Mouse (Mus musculus): ENCODE measurements around the gene Ift22. TPM values are rescaled to one million over a fixed set of nuclear protein-coding genes. Genes with fewer than 3 reads are reported as not detected.

Ift22 gene
- polyA plus RNA-seq, 2 experiments, result 2.5 to 9.9 TPM

GRCm38 (mm10) chr5:136960053-136960452 lies 52.1 kb downstream of the Ift22 start:
- Histone ChIP-seq H3K27me3 (ENCODE audit: control insufficient read depth, insufficient read depth, low read length) (no peaks in the 10 kb centered on the region), H3K4me1 (replicated peaks; ENCODE audit: control insufficient read depth in 2 of 2, insufficient read depth in 2 of 2, low read length in 1 of 2) (peaks cover 25 to 26% of the 10 kb centered on the region in 2 experiments), H3K4me3 (ENCODE audit: insufficient read depth in 1 of 2, low read depth in 2 of 2, low read length in 2 of 2) (no peak overlapping the region), H3K36me3 (replicated peaks; ENCODE audit: control insufficient read depth, insufficient read depth, low read depth) (peaks cover 13% of the 10 kb centered on the region), H3K9me3 (ENCODE audit: control insufficient read depth, low read length) (no peaks in the 10 kb centered on the region), H3K4me2 (ENCODE audit: low read depth) (no peak overlapping the region), H3K9ac (replicated peaks) (no peak overlapping the region), H3K27ac (no peak overlapping the region)
- no peak for DNase-seq (ENCODE audit: low read depth in 3 of 3, low spot score in 3 of 3)
- 80% methylated on average over 6 of the region's 6 CpGs for WGBS (ENCODE audit: insufficient replicate concordance)
- no peak for ATAC-seq (ENCODE audit: insufficient read depth)
- TF ChIP-seq CTCF (IDR thresholded peaks at IDR 0.05; ENCODE audit: low read depth), result no peak
- no peak for TF ChIP-seq EP300 (IDR thresholded peaks at IDR 0.05; ENCODE audit: low read depth)

- Histone ChIP-seq H3K27me3 (ENCODE audit: control insufficient read depth, insufficient read depth, low read length) (no peaks in the 10 kb centered on the region), H3K4me2 (ENCODE audit: low read depth) (peak overlapping the region; percentile 90), H3K9me3 (ENCODE audit: control insufficient read depth, low read length) (no peaks in the 10 kb centered on the region), H3K36me3 (replicated peaks; ENCODE audit: control insufficient read depth, insufficient read depth, low read depth) (peaks cover 19% of the 10 kb centered on the region), H3K4me3 (ENCODE audit: insufficient read depth in 1 of 2, low read depth in 2 of 2, low read length in 2 of 2) (peak overlapping the region; percentile 80 to 82), H3K27ac (peak overlapping the region; percentile 86), H3K4me1 (replicated peaks; ENCODE audit: control insufficient read depth in 2 of 2, insufficient read depth in 2 of 2, low read length in 1 of 2) (peaks cover 39 to 40% of the 10 kb centered on the region in 2 experiments), H3K9ac (replicated peaks) (peak overlapping the region; percentile 93)
- DNase-seq (ENCODE audit: low read depth in 3 of 3, low spot score in 3 of 3) (no peak), ATAC-seq (ENCODE audit: insufficient read depth) (no peak)
- 31% methylated on average over 5 of the region's 5 CpGs for WGBS (ENCODE audit: insufficient replicate concordance)
- TF ChIP-seq CTCF (IDR thresholded peaks at IDR 0.05; ENCODE audit: low read depth) (no peak), EP300 (IDR thresholded peaks at IDR 0.05; ENCODE audit: low read depth) (no peak)
Measured at GRCm38 (mm10) chr5:136961334-136961982, 53.5 kb downstream of the Ift22 start.

GRCm38 (mm10) chr5:136961983-136962461 lies 54.1 kb downstream of the Ift22 start:
- WGBS (ENCODE audit: insufficient replicate concordance), result under 1% methylated on average over 20 of the region's 20 CpGs
- H3K9ac ChIP-seq (replicated peaks), result peak overlapping the region; percentile 93
- H3K36me3 ChIP-seq (replicated peaks; ENCODE audit: control insufficient read depth, insufficient read depth, low read depth), result peaks cover 20% of the 10 kb centered on the region
- no peaks in the 10 kb centered on the region for H3K27me3 ChIP-seq (ENCODE audit: control insufficient read depth, insufficient read depth, low read length)
- peak overlapping the region; percentile 80 to 82 for H3K4me3 ChIP-seq (ENCODE audit: insufficient read depth in 1 of 2, low read depth in 2 of 2, low read length in 2 of 2)
- H3K4me1 ChIP-seq (replicated peaks; ENCODE audit: control insufficient read depth in 2 of 2, insufficient read depth in 2 of 2, low read length in 1 of 2), result peaks cover 43 to 45% of the 10 kb centered on the region in 2 experiments
- TF ChIP-seq CTCF (IDR thresholded peaks at IDR 0.05; ENCODE audit: low read depth), result no peak
- no peak for TF ChIP-seq EP300 (IDR thresholded peaks at IDR 0.05; ENCODE audit: low read depth)
- DNase-seq (ENCODE audit: low read depth in 3 of 3, low spot score in 3 of 3) (peak; percentile 79 to 86 (median 80)), ATAC-seq (ENCODE audit: insufficient read depth) (peak; percentile 84)
- H3K27ac ChIP-seq, result peak overlapping the region; percentile 86
- no peaks in the 10 kb centered on the region for H3K9me3 ChIP-seq (ENCODE audit: control insufficient read depth, low read length)
- H3K4me2 ChIP-seq (ENCODE audit: low read depth), result peak overlapping the region; percentile 90

- peak overlapping the region; percentile 80 to 82 for H3K4me3 ChIP-seq (ENCODE audit: insufficient read depth in 1 of 2, low read depth in 2 of 2, low read length in 2 of 2)
- H3K27ac ChIP-seq, result peak overlapping the region; percentile 86
- H3K4me1 ChIP-seq (replicated peaks; ENCODE audit: control insufficient read depth in 2 of 2, insufficient read depth in 2 of 2, low read length in 1 of 2), result peaks cover 43 to 45% of the 10 kb centered on the region in 2 experiments
- ATAC-seq (ENCODE audit: insufficient read depth) (peak; percentile 63), DNase-seq (ENCODE audit: low read depth in 3 of 3, low spot score in 3 of 3) (peak; percentile 73 to 76 (median 75))
- H3K36me3 ChIP-seq (replicated peaks; ENCODE audit: control insufficient read depth, insufficient read depth, low read depth), result peaks cover 20% of the 10 kb centered on the region
- peak overlapping the region; percentile 90 for H3K4me2 ChIP-seq (ENCODE audit: low read depth)
- H3K9ac ChIP-seq (replicated peaks), result peak overlapping the region; percentile 93
- no peaks in the 10 kb centered on the region for H3K27me3 ChIP-seq (ENCODE audit: control insufficient read depth, insufficient read depth, low read length)
- 1% methylated on average over 10 of the region's 10 CpGs for WGBS (ENCODE audit: insufficient replicate concordance)
- TF ChIP-seq CTCF (IDR thresholded peaks at IDR 0.05; ENCODE audit: low read depth) (peak; percentile 99), EP300 (IDR thresholded peaks at IDR 0.05; ENCODE audit: low read depth) (no peak)
- H3K9me3 ChIP-seq (ENCODE audit: control insufficient read depth, low read length), result no peaks in the 10 kb centered on the region
Measured at GRCm38 (mm10) chr5:136962501-136962900, 54.6 kb downstream of the Ift22 start.

GRCm38 (mm10) chr5:136962966-136963540 lies 55.1 kb downstream of the Ift22 start:
- H3K27ac ChIP-seq, result peak overlapping the region; percentile 86
- H3K9me3 ChIP-seq (ENCODE audit: control insufficient read depth, low read length), result no peaks in the 10 kb centered on the region
- ATAC-seq (ENCODE audit: insufficient read depth) (no peak), DNase-seq (ENCODE audit: low read depth in 3 of 3, low spot score in 3 of 3) (no peak)
- H3K4me2 ChIP-seq (ENCODE audit: low read depth), result peak overlapping the region; percentile 90
- H3K9ac ChIP-seq (replicated peaks), result peak overlapping the region; percentile 93
- no peak for TF ChIP-seq CTCF (IDR thresholded peaks at IDR 0.05; ENCODE audit: low read depth)
- TF ChIP-seq EP300 (IDR thresholded peaks at IDR 0.05; ENCODE audit: low read depth), result no peak
- 67% methylated on average over 8 of the region's 8 CpGs for WGBS (ENCODE audit: insufficient replicate concordance)
- no peaks in the 10 kb centered on the region for H3K27me3 ChIP-seq (ENCODE audit: control insufficient read depth, insufficient read depth, low read length)
- H3K4me3 ChIP-seq (ENCODE audit: insufficient read depth in 1 of 2, low read depth in 2 of 2, low read length in 2 of 2), result peak overlapping the region; percentile 80 to 82
- peaks cover 43 to 45% of the 10 kb centered on the region in 2 experiments for H3K4me1 ChIP-seq (replicated peaks; ENCODE audit: control insufficient read depth in 2 of 2, insufficient read depth in 2 of 2, low read length in 1 of 2)
- H3K36me3 ChIP-seq (replicated peaks; ENCODE audit: control insufficient read depth, insufficient read depth, low read depth), result peaks cover 20% of the 10 kb centered on the region

Other genes starting within 250 kb of the Ift22 start
- not detected in 2 replicates for gene Myl10, start 215.0 kb upstream of the Ift22 start, polyA plus RNA-seq (2012; rRNA removed)
- not detected in 2 replicates for gene Myl10, start 215.0 kb upstream of the Ift22 start, polyA plus RNA-seq (2014; fragmentation: Nextera tagmentation; extraction: Ambion mirVana)
- 0.10 and 0.18 TPM in 2 replicates for gene Col26a1, start 24.9 kb upstream of the Ift22 start, polyA plus RNA-seq (2012; rRNA removed)
- 0.06 and 0.10 TPM in 2 replicates for gene Col26a1, start 24.9 kb upstream of the Ift22 start, polyA plus RNA-seq (2014; fragmentation: Nextera tagmentation; extraction: Ambion mirVana)
- gene Fis1, start 45.1 kb downstream of the Ift22 start, polyA plus RNA-seq (2012; rRNA removed), result 115 and 154 TPM in 2 replicates
- gene Fis1, start 45.1 kb downstream of the Ift22 start, polyA plus RNA-seq (2014; fragmentation: Nextera tagmentation; extraction: Ambion mirVana), result 239 and 242 TPM in 2 replicates
- 2.8 and 3.5 TPM in 2 replicates for gene Cldn15, start 58.5 kb downstream of the Ift22 start, polyA plus RNA-seq (2012; rRNA removed)
- 4.2 TPM in 2 replicates for gene Cldn15, start 58.5 kb downstream of the Ift22 start, polyA plus RNA-seq (2014; fragmentation: Nextera tagmentation; extraction: Ambion mirVana)
- 13.8 and 13.9 TPM in 2 replicates for gene Plod3, start 78.9 kb downstream of the Ift22 start, polyA plus RNA-seq (2012; rRNA removed)
- 7.2 and 7.5 TPM in 2 replicates for gene Plod3, start 78.9 kb downstream of the Ift22 start, polyA plus RNA-seq (2014; fragmentation: Nextera tagmentation; extraction: Ambion mirVana)
- 25.4 and 29.3 TPM in 2 replicates for gene Znhit1, start 79.9 kb downstream of the Ift22 start, polyA plus RNA-seq (2012; rRNA removed)
- 46.2 and 51.2 TPM in 2 replicates for gene Znhit1, start 79.9 kb downstream of the Ift22 start, polyA plus RNA-seq (2014; fragmentation: Nextera tagmentation; extraction: Ambion mirVana)
- 0.04 TPM in 2 replicates for gene Vgf, start 118.2 kb downstream of the Ift22 start, polyA plus RNA-seq (2012; rRNA removed)
- gene Vgf, start 118.2 kb downstream of the Ift22 start, polyA plus RNA-seq (2014; fragmentation: Nextera tagmentation; extraction: Ambion mirVana), result not detected in 2 replicates
- 45.8 and 58.6 TPM in 2 replicates for gene Ap1s1, start 138.0 kb downstream of the Ift22 start, polyA plus RNA-seq (2012; rRNA removed)
- 73.9 and 79.4 TPM in 2 replicates for gene Ap1s1, start 138.0 kb downstream of the Ift22 start, polyA plus RNA-seq (2014; fragmentation: Nextera tagmentation; extraction: Ambion mirVana)
- 0.14 and 0.23 TPM in 2 replicates for gene Serpine1, start 164.1 kb downstream of the Ift22 start, polyA plus RNA-seq (2012; rRNA removed)
- not detected in 2 replicates for gene Serpine1, start 164.1 kb downstream of the Ift22 start, polyA plus RNA-seq (2014; fragmentation: Nextera tagmentation; extraction: Ambion mirVana)
- 3.7 and 5.4 TPM in 2 replicates for gene Trim56, start 208.1 kb downstream of the Ift22 start, polyA plus RNA-seq (2012; rRNA removed)
- 7.8 and 8.4 TPM in 2 replicates for gene Trim56, start 208.1 kb downstream of the Ift22 start, polyA plus RNA-seq (2014; fragmentation: Nextera tagmentation; extraction: Ambion mirVana)
- gene Muc3, start 241.2 kb downstream of the Ift22 start, polyA plus RNA-seq (2012; rRNA removed), result not detected in 2 replicates
- not detected in 2 replicates for gene Muc3, start 241.2 kb downstream of the Ift22 start, polyA plus RNA-seq (2014; fragmentation: Nextera tagmentation; extraction: Ambion mirVana)

Data from liver, embryonic 14.5 days (tissue).